Mouse (Mus musculus) CD8-positive naive resting alpha-beta T cell, adult 2 months (primary cell): Measurements from ENCODE around the gene Tfb2m.
A peak's percentile ranks its signal among the peaks of the same experiment; 100 is the strongest.

Experiments
- DNase-seq, 2 experiments: peaks; one replicate each; pipeline ENCODE4 v3.0.0; 2022; ENCODE audit warnings: low read depth in 2 of 2, low spot score in 2 of 2

Tfb2m gene

DNA sequence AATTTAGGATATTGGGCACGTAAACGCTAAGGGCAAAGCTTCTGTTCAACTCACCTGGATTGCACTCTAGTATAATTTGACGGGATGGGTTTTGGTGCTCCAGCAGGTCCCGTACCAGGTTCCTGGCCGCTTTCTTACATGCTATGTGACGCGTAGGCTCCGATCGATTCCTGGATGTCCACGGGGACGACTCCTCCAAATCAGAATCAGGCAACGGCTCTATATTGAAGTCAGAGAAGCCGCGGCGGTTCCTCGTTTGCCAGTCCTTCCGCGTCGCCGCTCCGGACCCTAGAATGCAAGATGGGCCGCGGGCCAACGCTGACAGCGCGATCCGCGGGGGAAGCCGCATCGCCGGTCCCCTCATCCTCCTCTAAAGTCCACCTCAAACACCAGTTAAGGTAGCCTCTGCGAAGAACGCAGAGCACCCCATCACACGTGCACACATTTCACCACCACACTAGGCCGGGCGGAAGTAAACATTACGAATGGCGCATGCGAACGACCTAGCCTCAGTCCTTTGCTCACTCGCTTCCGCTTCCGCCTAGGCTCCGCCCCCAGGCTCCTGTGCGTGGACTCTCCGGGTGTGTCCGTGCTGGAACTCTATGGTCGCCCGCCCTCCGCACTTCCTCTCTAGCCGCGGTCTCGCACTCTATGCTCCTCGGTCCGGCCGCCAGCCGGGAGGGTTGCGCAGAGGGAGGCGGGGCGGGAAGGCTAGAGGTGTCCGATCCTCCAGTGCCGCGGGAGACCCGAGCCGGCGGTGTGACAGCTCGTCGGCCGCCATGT is at the start of gene Tfb2m, which contains the start of gene Cnst:
Gene Tfb2m (minus strand): TSS at position 500 of the 783 bp plus-strand sequence.
Gene Cnst (plus strand): TSS at position 603 of the 783 bp plus-strand sequence.
- peak; percentile 92 for DNase-seq

DNA sequence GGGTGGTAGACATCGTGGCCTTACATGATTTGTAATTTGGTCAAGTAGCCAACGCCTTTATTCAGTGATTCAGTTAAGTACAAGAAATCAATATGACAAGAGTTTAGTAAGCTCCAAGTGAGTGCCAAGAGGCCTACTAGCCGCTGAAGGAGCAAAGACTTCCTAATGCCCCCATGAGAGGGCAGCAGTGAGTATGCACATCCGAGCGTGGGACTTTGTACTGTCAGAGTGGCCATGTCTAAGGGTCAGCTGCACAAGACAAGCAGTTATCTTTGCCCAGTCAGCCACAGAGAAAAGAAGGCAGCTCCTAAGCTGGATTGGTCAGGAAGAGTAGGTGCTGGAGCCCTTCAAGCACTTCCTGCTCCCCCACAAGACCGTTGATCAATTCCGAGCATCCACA is 46.9 kb upstream of the Tfb2m start:
- no peak for DNase-seq

DNA sequence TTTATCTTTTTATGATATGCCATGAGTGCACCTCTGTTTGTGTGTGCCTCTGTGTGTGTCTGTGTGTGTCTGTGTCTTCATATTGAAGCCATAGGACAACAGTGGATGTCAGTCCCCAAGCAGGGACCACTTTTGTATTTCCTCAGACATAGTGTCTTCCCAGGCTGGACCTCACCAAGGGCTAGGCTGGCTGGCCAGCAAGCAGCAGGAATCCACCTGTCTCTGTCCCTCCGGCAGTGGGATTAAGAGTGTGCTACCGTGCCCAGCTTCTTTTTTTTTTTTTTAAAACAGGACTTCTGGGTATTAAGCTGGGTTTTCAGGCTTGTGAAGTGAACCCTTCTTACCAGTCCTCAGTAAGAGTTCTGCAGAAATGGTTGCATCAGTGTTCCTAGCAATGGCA is 46.1 kb upstream of the Tfb2m start:
- DNase-seq = no peak

DNA sequence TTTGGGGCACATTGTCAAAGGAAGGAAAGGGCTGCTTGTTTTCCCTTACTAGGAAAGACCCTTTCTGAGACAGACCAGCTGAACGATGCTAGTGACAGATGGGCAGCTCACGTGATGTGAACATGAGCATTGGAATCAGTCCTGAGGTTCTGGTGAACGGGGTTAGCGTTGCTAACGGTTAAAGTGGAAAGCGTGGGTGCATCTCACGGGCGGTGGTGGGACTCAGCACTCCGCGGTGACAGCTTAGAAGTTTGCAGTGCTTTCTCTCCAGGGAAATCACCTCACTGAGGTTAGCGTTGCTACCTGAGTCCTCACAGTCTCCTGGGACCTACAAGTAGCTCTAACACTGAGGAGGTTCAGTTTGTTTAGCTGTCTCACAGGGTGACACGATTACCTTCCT is 45.6 kb upstream of the Tfb2m start:
- DNase-seq = no peak

DNA sequence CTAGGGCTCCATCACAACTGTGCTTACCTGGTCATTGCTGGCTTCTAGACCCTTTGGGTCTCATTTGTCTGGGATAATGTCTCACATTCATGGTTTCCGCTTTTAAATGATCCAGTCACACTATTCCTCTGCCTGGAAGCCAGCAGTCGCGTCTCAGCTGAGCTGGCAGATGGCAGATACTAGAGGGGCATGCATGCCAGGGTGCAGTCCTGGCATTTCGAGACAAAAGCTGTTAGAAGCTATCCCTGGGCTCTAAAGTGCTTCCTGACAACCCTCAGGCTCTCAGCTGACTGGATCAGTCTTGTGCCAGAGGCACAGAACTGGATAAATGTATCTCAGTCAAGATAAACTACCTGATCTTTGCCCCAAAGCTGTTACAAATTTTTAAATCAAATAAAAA is 42.2 kb upstream of the Tfb2m start:
- no peak for DNase-seq

DNA sequence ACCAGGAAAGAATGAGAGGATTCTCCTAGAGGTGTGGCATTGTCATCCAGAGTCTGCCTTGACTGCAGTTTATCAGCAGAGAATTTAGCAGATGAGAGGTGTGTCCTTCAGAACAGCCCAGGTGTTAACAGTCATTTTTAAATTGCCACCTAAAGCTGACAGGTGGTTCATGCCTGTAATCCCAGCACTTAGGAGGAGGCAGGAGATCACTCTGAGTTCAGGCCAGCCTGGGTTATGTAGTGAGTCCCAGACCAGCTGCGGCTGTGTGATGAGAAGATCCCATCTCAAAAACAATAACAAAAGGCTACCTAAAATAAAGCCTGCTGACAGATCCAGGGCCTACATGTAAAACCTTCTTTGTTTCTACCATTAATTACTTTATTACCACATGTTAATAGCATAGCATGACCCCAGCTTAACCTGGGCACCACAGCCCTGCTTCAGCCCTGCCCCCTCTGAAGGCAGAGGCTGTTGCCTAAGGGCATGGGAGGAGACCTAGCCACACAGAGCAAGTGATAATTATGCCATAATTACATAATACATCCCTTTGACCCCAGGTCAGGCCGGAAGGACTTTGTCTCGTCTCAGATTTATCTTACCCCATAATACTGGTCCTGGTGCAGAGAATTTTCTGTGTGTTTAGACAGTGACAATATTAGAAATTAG is 40.5 kb upstream of the Tfb2m start:
- no peak for DNase-seq

DNA sequence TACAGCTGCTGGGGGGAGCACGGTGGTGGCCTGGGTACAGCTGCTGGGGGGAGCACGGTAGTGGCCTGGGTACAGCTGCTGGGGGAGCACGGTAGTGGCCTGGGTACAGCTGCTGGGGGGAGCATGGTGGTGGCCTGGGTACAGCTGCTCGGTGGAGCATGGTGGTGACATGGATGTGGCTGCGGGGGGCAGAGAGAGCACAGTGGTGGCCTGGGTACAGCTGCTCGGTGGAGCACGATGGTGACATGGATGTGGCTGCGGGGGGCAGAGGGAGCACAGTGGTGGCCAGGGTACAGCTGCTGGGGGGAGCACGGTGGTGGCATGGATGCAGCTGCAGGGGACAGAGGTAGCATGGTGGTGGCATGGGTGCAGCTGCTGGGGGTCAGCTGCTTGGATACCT is 39.6 kb upstream of the Tfb2m start:
- no peak for DNase-seq

DNA sequence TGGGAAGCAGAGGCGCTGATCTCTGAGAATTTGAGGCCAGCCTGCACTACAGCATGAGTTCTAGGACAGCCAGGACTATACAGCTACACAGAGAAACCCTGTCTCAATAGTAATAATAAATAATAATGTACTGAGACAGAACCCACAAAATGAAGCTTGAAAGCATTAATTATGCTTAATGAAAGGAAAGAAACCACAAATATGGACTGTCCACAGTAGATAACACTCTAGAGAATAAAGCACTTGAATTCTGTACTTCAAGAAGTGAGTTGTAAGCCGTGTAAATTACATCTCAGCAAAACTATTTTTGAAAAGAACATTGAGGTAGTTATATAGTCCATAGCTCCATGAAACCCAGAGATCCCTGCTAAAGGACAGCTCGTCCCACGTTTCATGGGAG is 38.2 kb upstream of the Tfb2m start:
- DNase-seq = no peak

DNA sequence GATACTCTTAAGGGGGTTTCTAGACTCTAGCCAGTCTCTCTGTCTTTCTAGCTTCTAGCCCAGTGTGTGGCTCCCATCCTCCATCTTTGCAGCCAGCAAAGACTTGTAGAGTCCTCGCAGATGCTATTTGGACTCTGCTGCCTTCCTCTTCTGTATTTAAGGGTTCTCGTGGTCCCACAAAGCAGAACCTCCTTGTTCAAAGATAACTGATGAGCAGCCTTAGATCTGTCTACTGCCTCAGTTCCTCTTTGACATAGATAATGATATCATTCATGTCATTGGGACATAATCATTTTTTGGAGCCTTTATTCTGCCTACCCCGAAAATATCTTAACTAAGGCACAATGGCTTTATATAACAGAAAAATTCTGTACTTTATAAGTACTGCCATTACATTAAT is 37.0 kb upstream of the Tfb2m start:
- DNase-seq = no peak

DNA sequence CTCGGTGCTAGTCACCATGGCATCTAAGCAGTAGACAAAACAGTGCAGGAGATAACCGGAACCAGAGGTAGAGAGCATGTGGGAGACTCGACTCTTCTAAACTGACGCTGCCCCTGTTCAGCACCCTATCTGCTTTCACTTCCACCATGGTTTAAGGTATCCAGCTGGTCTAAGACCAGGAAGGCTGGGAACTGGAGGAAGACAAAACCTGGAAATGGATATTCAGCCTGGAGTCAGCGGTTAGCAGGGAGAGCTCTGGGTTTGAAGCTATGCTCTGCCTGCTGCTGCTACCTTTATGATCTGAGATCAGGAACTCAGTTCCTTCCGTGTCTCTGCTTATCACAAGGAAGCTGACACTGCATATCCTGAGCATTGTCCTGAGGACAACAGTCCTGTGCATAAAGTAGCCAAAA is 36.0 kb upstream of the Tfb2m start:
- no peak for DNase-seq

DNA sequence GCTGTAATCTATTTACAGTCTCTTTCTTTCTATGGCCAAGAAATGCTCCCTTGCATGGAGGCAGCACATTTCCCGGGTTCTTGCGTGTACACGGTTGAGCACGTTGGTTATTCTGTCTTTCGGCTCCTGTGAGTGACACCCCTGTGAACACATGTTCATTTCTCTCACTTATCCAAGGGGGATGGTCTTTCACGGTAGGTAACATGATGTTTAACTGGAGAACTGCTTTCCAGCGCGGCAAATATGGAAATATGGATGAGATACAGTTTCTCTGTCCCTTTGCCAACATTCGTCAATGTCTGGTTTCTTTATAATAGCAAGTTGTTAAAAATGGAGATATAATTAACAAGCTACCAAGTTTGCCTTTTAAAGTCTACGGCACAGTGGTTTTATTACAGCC is 35.4 kb upstream of the Tfb2m start:
- DNase-seq = no peak

DNA sequence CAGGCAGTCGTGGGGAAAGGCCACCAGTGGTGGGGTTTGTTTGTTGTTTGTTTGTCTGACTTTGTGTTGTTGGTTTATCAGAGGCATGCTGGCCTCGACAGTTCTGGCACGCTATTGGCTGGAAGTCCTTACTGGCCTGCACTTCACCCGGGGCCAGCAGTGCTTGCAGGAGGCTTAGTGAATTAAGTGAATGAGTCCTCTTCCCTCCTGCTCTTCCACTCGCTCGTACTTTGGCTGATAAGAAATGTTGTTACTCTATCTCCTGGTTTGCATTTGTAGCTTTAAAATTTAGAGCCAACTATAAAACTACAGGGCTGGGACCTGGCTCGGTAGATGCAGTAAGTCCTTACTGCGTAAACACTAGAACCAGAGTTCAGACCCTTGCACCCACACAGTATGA is 34.1 kb upstream of the Tfb2m start:
- no peak for DNase-seq

DNA sequence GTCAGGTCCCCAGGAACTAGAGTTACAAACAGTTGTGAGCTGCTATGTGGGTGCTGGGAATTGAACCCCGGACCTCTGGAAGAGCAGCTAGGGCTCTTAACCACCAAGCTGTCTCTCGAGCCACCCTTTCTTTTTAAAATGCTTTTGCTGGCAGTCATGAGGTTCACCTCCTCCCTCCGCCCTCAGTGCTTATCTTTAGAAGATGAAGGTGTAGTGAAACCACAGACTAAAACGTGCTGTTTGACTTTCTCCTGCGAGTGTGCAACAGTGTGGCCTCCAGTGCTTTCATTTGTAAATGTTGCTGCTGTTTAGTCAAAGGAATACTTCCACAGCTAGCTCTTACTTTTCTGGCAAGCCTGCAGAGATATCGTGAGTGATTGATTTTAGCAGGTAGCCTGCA is 32.6 kb upstream of the Tfb2m start:
- peak; percentile 30 to 59 for DNase-seq

DNA sequence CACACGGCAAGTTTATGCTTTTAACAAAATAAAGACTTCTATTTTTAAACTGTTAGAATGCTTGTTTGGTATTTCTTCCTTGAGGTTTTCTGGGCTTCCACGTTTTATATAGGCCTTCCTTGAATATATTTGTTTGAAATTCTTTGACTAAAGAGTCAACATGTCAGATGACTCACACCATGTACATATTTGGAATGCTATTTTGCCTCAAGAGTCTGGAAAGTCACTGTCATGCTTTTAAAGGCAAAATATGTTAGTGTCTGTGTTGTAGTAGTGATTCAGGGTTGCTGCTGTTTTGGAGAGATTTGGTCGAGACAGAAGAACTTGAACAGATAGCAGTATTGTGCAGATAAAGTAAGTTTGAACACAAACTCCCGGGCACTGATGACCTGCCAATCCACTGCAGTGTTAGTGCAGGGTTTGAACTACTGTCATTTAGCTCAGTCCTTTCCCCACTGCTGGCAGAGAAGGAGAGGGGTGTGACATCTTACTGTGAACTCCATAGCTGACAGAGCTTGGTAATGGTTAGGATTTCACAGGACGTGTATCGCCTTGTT is 27.7 kb upstream of the Tfb2m start:
- DNase-seq = no peak

DNA sequence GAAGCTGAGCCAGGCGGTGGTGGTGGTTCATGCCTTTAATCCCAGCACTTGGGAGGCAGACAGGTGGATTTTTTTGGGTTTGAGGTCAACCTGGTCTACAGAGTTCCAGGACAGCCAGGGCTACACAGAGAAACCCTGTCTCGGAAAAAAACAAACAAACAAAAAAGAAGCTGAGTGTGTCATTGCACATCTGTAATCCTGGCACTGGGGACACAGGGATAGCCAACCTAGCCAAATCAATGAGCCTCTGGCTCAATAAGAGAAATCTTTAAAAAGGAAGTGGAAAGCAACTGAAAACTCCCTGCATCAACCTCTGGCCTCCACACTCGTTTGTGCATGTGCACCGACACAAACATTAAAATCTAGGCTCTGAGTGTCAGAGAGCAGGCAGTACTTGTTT is 25.6 kb upstream of the Tfb2m start:
- no peak for DNase-seq

DNA sequence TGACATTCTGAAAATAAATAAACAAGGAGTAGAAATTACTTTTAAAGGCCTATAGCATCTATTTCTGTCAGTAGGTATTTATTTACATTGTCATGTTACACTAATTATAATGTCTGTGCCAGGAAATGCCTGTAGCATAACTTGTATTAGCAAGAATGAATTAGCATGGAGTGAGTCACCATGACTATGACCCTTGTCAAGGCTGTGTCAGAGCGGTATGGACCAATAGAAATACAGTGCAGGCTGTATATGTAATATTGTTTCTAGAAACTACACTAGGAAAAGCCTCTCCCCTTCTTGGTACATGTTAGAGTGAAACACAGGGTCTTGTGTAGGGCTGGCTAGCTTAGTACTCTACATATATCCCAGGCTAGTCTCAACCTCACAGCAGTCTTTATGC is 24.4 kb upstream of the Tfb2m start:
- DNase-seq = no peak

DNA sequence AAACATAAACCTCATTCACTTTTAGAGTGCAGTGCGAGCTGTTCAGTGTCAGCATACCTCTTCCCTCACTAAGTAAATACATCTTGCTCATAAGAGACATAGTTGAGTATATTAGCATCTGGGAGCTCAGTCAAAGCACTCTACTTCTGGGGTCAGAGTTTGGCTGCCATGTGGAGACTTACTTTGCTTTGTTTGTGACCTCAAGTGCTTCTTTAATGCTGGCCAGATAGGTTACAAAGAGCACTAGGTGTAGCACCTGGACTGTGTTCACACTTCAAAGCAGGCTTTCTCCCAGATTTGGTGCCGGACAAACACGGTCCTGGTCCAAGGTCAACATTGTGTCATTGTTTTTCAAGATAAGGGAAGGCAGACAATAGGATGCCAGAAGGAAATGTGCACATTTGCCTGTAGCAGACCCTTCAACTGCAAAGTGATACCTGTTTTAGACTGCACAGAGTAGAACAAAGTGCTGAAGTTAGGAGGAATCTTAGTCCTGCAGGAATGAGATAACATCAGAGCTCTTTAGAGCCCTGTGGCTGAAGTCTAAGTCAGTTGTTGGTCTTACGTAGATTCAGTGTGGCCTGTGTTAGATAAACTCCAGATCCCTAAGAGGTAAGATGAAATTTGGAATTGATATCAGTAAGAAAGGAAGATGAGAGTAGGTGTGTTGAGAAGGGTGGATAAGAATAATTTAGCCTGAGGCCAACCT is 22.8 kb upstream of the Tfb2m start:
- no peak for DNase-seq

DNA sequence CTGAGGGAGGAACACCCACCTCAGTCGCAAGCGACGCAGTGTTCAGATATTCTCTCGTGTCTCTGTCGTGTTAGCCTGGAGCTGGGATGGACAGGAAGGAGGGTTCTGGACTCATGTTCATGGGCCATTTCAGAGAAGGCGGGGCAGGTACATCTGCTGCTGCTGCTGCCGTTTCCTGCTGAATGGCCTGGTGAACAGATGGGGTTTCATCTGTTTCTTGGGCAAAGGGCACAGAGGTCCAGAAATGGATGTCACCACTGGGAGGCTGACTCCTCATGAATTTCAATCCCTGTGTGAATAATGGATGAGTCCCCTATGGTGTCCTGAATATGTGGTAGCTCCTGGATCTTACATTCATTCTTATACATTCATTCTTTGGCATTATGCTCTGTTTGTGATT is 21.5 kb upstream of the Tfb2m start:
- no peak for DNase-seq

DNA sequence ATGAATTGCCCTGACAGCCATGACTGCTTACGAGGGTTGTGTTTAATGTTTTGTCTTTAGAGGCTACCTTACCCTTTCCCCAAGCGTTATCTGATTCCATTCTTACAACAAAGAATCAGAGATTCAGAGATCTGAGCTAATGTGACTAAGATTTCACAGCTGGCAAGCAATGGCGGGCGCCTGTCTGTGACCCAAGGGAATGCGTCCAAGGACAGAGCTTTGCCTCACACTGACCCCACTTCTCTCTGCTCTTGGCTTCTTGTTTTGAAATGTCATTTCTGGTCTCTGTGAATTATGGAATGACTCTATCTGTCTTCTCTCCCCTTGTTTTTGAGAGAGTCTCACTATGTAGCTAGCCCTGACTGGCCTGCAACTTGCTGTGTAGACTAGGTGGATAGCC is 17.9 kb upstream of the Tfb2m start:
- no peak for DNase-seq

DNA sequence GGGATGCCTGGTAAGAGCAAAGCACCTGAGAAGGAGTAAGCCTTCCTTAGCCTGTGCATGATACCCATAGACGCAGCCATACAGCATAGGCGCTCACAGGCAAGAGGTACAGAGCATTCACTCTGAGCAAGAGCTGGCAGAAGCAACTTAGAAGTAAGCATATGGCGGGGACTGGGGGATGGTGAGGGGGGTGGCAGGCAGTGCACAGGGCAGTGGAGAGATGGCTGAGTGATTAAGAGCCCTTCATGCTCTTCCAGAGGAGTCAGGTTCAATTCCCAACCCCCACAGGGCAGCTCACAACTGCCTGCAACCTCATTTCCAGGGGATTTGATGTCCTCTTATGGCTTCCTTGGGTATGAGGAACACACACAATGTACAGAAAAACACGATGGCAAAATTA is 17.1 kb upstream of the Tfb2m start:
- no peak for DNase-seq

DNA sequence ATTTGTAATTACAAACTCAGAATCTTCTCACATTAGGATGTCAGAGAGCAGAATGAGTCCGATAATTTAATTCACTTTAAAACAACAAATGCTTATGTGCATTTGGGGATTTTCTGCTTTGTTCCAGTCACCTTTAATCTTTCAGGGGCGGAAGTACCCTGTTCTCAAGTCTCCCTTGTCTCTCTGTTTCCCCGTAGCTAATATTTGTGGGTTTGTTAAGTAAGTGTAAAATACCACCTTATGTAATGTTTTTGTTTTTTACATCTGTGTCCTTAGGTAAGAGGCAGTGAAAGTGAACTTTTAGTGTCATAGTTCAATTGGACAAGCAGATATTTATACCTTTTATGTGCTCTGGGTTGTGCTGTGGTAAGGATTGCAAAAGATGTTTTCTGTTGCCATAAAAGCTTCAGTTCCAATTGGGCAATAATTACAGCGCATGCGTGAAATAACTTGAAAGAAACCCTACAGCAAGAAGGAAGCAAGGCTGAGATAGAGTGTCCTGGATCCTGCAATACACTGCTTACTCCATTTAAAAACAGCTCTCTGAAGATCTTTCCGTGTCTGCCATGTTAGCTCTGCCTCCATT is 14.9 kb upstream of the Tfb2m start:
- no peak for DNase-seq
